Mouse (Mus musculus) cerebellum, adult 18-20 months (tissue): ENCODE measurements around the gene Ovol3.
A peak's percentile ranks its signal among the peaks of the same experiment; 100 is the strongest.

ENCODE experiments used
- DNase-seq, 2 experiments: peaks; one replicate each; pipeline ENCODE4 v3.0.0; 2021

Gene Ovol3

GRCm38 (mm10) chr7:30193581-30194100, 41.9 kb downstream of the Ovol3 start:
- peak; percentile 88 to 93 for DNase-seq

- DNase-seq, result no peak
These were observed 42.5 kb downstream of the Ovol3 start for GRCm38 (mm10) chr7:30193013-30193412.

- DNase-seq, result no peak
These were observed 43.4 kb downstream of the Ovol3 start for GRCm38 (mm10) chr7:30192088-30192487.

GRCm38 (mm10) chr7:30189116-30189491, 46.4 kb downstream of the Ovol3 start:
- DNase-seq, result no peak

GRCm38 (mm10) chr7:30188344-30189115, 47.0 kb downstream of the Ovol3 start:
- DNase-seq, result peak; percentile 42 to 49

GRCm38 (mm10) chr7:30184641-30185348, 50.7 kb downstream of the Ovol3 start:
- no peak for DNase-seq

- DNase-seq, result peak; percentile 70 to 75
These were observed 51.6 kb downstream of the Ovol3 start, which contains the start of gene Cox7a1 for GRCm38 (mm10) chr7:30183879-30184289. Cox7a1 (plus strand) TSS chr7:30184144.
